Mouse (Mus musculus) MEL (cell line): Measurements from ENCODE around the gene Mrps27. TPM values are rescaled to one million over a fixed set of nuclear protein-coding genes. Genes with fewer than 3 reads are reported as not detected.
"Not testable (repeated sequence)": the region's sequence is repeated elsewhere in the genome, so short reads cannot be mapped to it uniquely, and the experiment has no call there.

Source experiments
- DNase-seq: peaks from one replicate; pipeline ENCODE4 v3.0.0; 2011; ENCODE audit warnings: low read depth, low spot score
- H3K27ac ChIP-seq: 2 replicates; pipeline ENCODE4 v1.5.1; 2012; ENCODE audit warnings: low read depth, mild to moderate bottlenecking, control low read depth, low read length, moderate library complexity; ENCODE audit not compliant: control insufficient read depth
- H3K27me3 ChIP-seq, 2 experiments: fragments of 150-350 bp in 1 of 2; sonication (generic) in 1 of 2; 2 replicates each; pipeline ENCODE4 v1.6.1; 2012; ENCODE audit warnings: low read length in 2 of 2, mild to moderate bottlenecking in 2 of 2, improper control_type of control experiment in 1 of 2, moderate library complexity in 1 of 2; ENCODE audit not compliant: insufficient read depth in 2 of 2, control insufficient read depth in 1 of 2
- H3K36me3 ChIP-seq, 2 experiments: 2 replicates each; pipeline ENCODE4 v1.6.1; 2012 to 2014; ENCODE audit warnings: low read length in 2 of 2, improper control_type of control experiment in 1 of 2, inconsistent platforms in 1 of 2, mild to moderate bottlenecking in 1 of 2; ENCODE audit not compliant: insufficient read depth in 2 of 2, control insufficient read depth in 1 of 2
- H3K4me1 ChIP-seq, 2 experiments: fragments of 150-350 bp in 1 of 2; sonication (generic) in 1 of 2; 2 replicates each; pipeline ENCODE4 v1.6.1; 2012; ENCODE audit warnings: low read length in 2 of 2, improper control_type of control experiment in 1 of 2, mild to moderate bottlenecking in 1 of 2; ENCODE audit not compliant: insufficient read depth in 2 of 2, control insufficient read depth in 1 of 2
- H3K4me3 ChIP-seq, 2 experiments: fragments of 150-350 bp in 1 of 2; sonication (generic) in 1 of 2; 2 replicates each; pipeline ENCODE4 v1.5.1; 2012; ENCODE audit warnings: low read depth in 2 of 2, low read length in 2 of 2, mild to moderate bottlenecking in 2 of 2, moderate library complexity in 2 of 2, control low read depth in 1 of 2, improper control_type of control experiment in 1 of 2; ENCODE audit not compliant: control insufficient read depth in 1 of 2, insufficient read depth in 1 of 2
- H3K79me2 ChIP-seq: 2 replicates; pipeline ENCODE4 v1.6.1; 2012; ENCODE audit warnings: mild to moderate bottlenecking, low read length, moderate library complexity; ENCODE audit not compliant: control insufficient read depth, poor library complexity, insufficient read depth
- H3K9ac ChIP-seq: 2 replicates; pipeline ENCODE4 v1.6.1; 2012; ENCODE audit warnings: low read depth, mild to moderate bottlenecking, control low read depth, low read length, moderate library complexity; ENCODE audit not compliant: control insufficient read depth, poor library complexity, severe bottlenecking
- H3K9me3 ChIP-seq: fragments of 150-350 bp; sonication (generic); replicated peaks from 2 replicates; pipeline ENCODE4 v1.6.1; 2012; ENCODE audit warnings: mild to moderate bottlenecking, low read length, improper control_type of control experiment, moderate library complexity; ENCODE audit not compliant: insufficient read depth
- BHLHE40 ChIP-seq: IDR thresholded peaks from 2 replicates; pipeline ENCODE4 v1.6.1; 2012; ENCODE audit warnings: low read depth, mild to moderate bottlenecking, inconsistent platforms, low read length, improper control_type of control experiment, borderline replicate concordance
- ELF1 ChIP-seq: IDR thresholded peaks from 2 replicates; pipeline ENCODE4 v1.6.1; 2014; ENCODE audit warnings: low read depth, mild to moderate bottlenecking, inconsistent platforms, low read length, improper control_type of control experiment, moderate library complexity
- EP300 ChIP-seq, 2 experiments: IDR thresholded peaks; 2 replicates each; pipeline ENCODE4 v1.6.1; 2011; ENCODE audit warnings: improper control_type of control experiment in 2 of 2, low read length in 2 of 2, low read depth in 1 of 2, mild to moderate bottlenecking in 1 of 2
- GABPA ChIP-seq: IDR thresholded peaks from 2 replicates; pipeline ENCODE4 v1.6.1; 2012; ENCODE audit warnings: low read depth, mild to moderate bottlenecking, inconsistent platforms, low read length, improper control_type of control experiment, moderate library complexity
- GATA1 ChIP-seq: IDR thresholded peaks from 2 replicates; pipeline ENCODE4 v1.6.1; 2011; ENCODE audit warnings: low read depth, low read length, improper control_type of control experiment
- HCFC1 ChIP-seq: IDR thresholded peaks from 2 replicates; pipeline ENCODE4 v1.6.1; 2012; ENCODE audit warnings: low read depth, mild to moderate bottlenecking, inconsistent platforms, low read length, improper control_type of control experiment, moderate library complexity
- KAT2A ChIP-seq: conservative IDR thresholded peaks from 2 replicates; pipeline ENCODE4 v1.6.1; 2012; ENCODE audit warnings: low read depth, low read length, improper control_type of control experiment, inconsistent platforms
- MAFK ChIP-seq: IDR thresholded peaks from 2 replicates; pipeline ENCODE4 v1.6.1; 2011; ENCODE audit warnings: low read depth, mild to moderate bottlenecking, low read length, improper control_type of control experiment, borderline replicate concordance
- MAZ ChIP-seq: IDR thresholded peaks from 2 replicates; pipeline ENCODE4 v1.6.1; 2012; ENCODE audit warnings: low read depth, mild to moderate bottlenecking, inconsistent platforms, low read length, improper control_type of control experiment
- MXI1 ChIP-seq: IDR thresholded peaks from 2 replicates; pipeline ENCODE4 v1.6.1; 2011; ENCODE audit warnings: mild to moderate bottlenecking, low read depth, low read length, improper control_type of control experiment
- NELFE ChIP-seq: IDR thresholded peaks from 2 replicates; pipeline ENCODE4 v1.6.1; 2011; ENCODE audit warnings: low read depth, low read length, improper control_type of control experiment
- NRF1 ChIP-seq: IDR thresholded peaks from 2 replicates; pipeline ENCODE4 v1.6.1; 2014; ENCODE audit warnings: low read depth, mild to moderate bottlenecking, inconsistent platforms, low read length, improper control_type of control experiment, moderate library complexity; ENCODE audit not compliant: poor library complexity, insufficient read depth, severe bottlenecking
- POLR2A ChIP-seq, 2 experiments: IDR thresholded peaks; 2 replicates each; pipeline ENCODE4 v1.6.1; 2011 to 2012; ENCODE audit warnings: low read length in 2 of 2, mild to moderate bottlenecking in 2 of 2, control low read depth in 1 of 2, improper control_type of control experiment in 1 of 2, low read depth in 1 of 2, moderate library complexity in 1 of 2; ENCODE audit not compliant: control insufficient read depth in 1 of 2, insufficient read depth in 1 of 2, poor library complexity in 1 of 2
- POLR2AphosphoS2 ChIP-seq: IDR thresholded peaks from 2 replicates; pipeline ENCODE4 v1.6.1; 2011; ENCODE audit warnings: low read length, improper control_type of control experiment
- POLR2AphosphoS5 ChIP-seq: IDR thresholded peaks from 2 replicates; pipeline ENCODE4 v1.6.1; 2012; ENCODE audit warnings: low read depth, borderline replicate concordance, mild to moderate bottlenecking, inconsistent platforms, low read length, moderate library complexity, mixed read lengths
- RCOR1 ChIP-seq: IDR thresholded peaks from 2 replicates; pipeline ENCODE4 v1.6.1; 2012; ENCODE audit warnings: low read depth, mild to moderate bottlenecking, inconsistent platforms, low read length, improper control_type of control experiment
- SIN3A ChIP-seq: IDR thresholded peaks from 2 replicates; pipeline ENCODE4 v1.6.1; 2012; ENCODE audit warnings: low read length, improper control_type of control experiment, inconsistent platforms
- TAL1 ChIP-seq: IDR thresholded peaks from 2 replicates; pipeline ENCODE4 v1.6.1; 2012; ENCODE audit warnings: mild to moderate bottlenecking, inconsistent platforms, low read length, moderate library complexity, mixed read lengths
- TCF12 ChIP-seq: IDR thresholded peaks from 2 replicates; pipeline ENCODE4 v1.6.1; 2014; ENCODE audit warnings: low read depth, mild to moderate bottlenecking, inconsistent platforms, low read length, improper control_type of control experiment, moderate library complexity
- ZC3H11A ChIP-seq: IDR thresholded peaks from 2 replicates; pipeline ENCODE4 v1.6.1; 2012; ENCODE audit warnings: low read depth, mild to moderate bottlenecking, inconsistent platforms, low read length, improper control_type of control experiment
- ZMIZ1 ChIP-seq: IDR thresholded peaks from 2 replicates; pipeline ENCODE4 v1.6.1; 2012; ENCODE audit warnings: low read depth, mild to moderate bottlenecking, inconsistent platforms, low read length, improper control_type of control experiment, moderate library complexity
- ZNF384 ChIP-seq: IDR thresholded peaks from 2 replicates; pipeline ENCODE4 v1.6.1; 2012; ENCODE audit warnings: low read depth, mild to moderate bottlenecking, inconsistent platforms, low read length, improper control_type of control experiment
- polyA plus RNA-seq, 2 experiments: library from polyadenylated mRNA; stranded (reverse) in 1 of 2; unstranded in 1 of 2; fragments of >175 nt in 1 of 2; fragments of >200 nt in 1 of 2; gene quantifications; 2 replicates each; pipeline versions ENCODE4 v1.2.1 to v1.2.4; 2012; ENCODE audit warnings: low replicate concordance in 2 of 2, low read depth in 1 of 2; ENCODE audit not compliant: insufficient read length in 2 of 2, insufficient read depth in 1 of 2, missing spikeins in 1 of 2
- total RNA-seq: library from RNA; depleted of rRNA; stranded (reverse); fragments of 300-350 nt; gene quantifications from 2 replicates; pipeline ENCODE4 v1.2.3, GENCODE M21; 2012

The Mrps27 gene
- total and polyA plus RNA-seq, 3 experiments: 27.9 to 44.1 TPM; not detected in 1

DNA sequence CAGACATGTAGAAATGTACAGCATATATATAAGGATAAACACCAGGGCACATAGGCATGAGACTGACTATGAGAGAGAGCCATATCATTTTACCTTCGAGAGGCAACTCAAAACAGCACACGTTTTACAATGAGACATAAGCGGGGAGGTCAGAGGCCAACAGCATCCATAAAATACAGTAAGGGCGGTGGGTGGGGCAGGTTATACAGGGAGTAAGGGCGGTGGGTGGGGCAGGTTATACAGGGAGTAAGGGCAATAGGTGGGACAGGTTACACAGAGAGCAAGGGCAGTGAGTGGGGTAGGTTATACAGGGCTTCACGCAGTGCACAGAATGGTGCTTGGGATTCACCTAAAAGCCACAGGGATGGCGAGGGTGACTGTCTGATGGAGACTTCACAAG lies 24.1 kb upstream of the Mrps27 start:
- Histone ChIP-seq H3K27me3 (no peaks in the 10 kb centered on the region), H3K36me3 (no peaks in the 10 kb centered on the region; a peak in 1 of 4 replicates), H3K79me2 (no peaks in the 10 kb centered on the region), H3K4me3 (no peak overlapping the region), H3K9ac (no peak overlapping the region), H3K9me3 (no peaks in the 10 kb centered on the region)
- no peak for DNase-seq
- TF ChIP-seq ZNF384 (no peak), ZMIZ1 (no peak), TAL1 (no peak), ELF1 (no peak)
- TF ChIP-seq, all 39 proteins: peak for 0
- H3K27ac ChIP-seq: no peak overlapping the region
- H3K4me1 ChIP-seq: no peaks in the 10 kb centered on the region

GRCm38 (mm10) chr13:99322915-99323314 lies 21.7 kb upstream of the Mrps27 start:
- not testable (repeated sequence) for H3K9ac ChIP-seq, H3K27ac ChIP-seq, H3K36me3 ChIP-seq, H3K9me3 ChIP-seq, H3K79me2 ChIP-seq, DNase-seq, H3K4me3 ChIP-seq, H3K4me1 ChIP-seq, H3K27me3 ChIP-seq

- no peak for DNase-seq
- Histone ChIP-seq H3K27ac (no peak overlapping the region), H3K9ac (no peak overlapping the region), H3K79me2 (no peaks in the 10 kb centered on the region), H3K36me3 (no peaks in the 10 kb centered on the region; a peak in 1 of 4 replicates), H3K9me3 (no peaks in the 10 kb centered on the region), H3K27me3 (no peaks in the 10 kb centered on the region), H3K4me3 (no peak overlapping the region), H3K4me1 (no peaks in the 10 kb centered on the region)
- TF ChIP-seq POLR2AphosphoS2: no peak
- no peak for TF ChIP-seq NELFE
- TF ChIP-seq GABPA: no peak
- no peak for TF ChIP-seq GATA1
- no peak for TF ChIP-seq MAZ
- TF ChIP-seq ELF1: no peak
- no peak for TF ChIP-seq TCF12
- TF ChIP-seq RCOR1: no peak
- no peak for TF ChIP-seq MXI1
- TF ChIP-seq SIN3A: no peak
- TF ChIP-seq ZC3H11A: no peak
- no peak for TF ChIP-seq BHLHE40
- TF ChIP-seq NRF1: no peak
- no peak for TF ChIP-seq EP300 (IDR thresholded peaks at IDR 0.05; ENCODE audit: low read depth in 1 of 2, low read length in 2 of 2)
- no peak for TF ChIP-seq POLR2AphosphoS5
- TF ChIP-seq KAT2A: no peak
- no peak for TF ChIP-seq MAFK
- no peak for TF ChIP-seq HCFC1
- no peak for TF ChIP-seq POLR2A (IDR thresholded peaks at IDR 0.05; ENCODE audit: control insufficient read depth in 1 of 2, insufficient read depth in 1 of 2, low read depth in 1 of 2, low read length in 2 of 2, poor library complexity in 1 of 2)
These were observed 20.8 kb upstream of the Mrps27 start for GRCm38 (mm10) chr13:99323632-99324336.

- H3K4me3 ChIP-seq, H3K79me2 ChIP-seq, H3K9ac ChIP-seq, H3K27ac ChIP-seq, H3K27me3 ChIP-seq, H3K9me3 ChIP-seq, H3K36me3 ChIP-seq, DNase-seq, H3K4me1 ChIP-seq: not testable (repeated sequence)
These were observed 20.3 kb upstream of the Mrps27 start for GRCm38 (mm10) chr13:99324337-99324685.
